Comparison of ENCODE assay signal across 31 mouse cellular contexts in the genomic region with DNA sequence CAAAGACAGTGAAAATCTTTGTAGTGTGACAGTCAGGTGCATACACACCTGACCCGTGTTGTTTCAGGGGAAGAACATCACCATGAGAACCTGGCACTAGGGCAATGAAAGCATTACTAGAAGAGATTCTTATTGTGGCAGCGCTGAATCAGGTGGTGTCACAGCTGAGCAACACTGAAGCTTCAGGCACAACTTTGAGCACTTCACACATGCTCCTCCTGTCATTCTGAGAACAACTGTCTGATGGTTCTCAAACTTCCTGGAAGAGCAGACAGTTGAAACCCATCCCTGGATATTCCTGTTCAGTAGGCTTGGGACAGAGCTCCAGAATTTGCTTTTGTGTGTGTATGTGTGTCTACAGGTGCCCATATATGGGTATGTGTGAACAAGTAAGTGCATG.
"Had no signal": no experiment of that assay in that cellular context is flagged by ENCODE, and none has a peak within 500 bp of the region (broad histone marks: within the 10 kb centered on the region; RNA-seq: fewer than 3 reads in every experiment).

No protein-coding gene starts in this region.

- H3K36me3 ChIP-seq: limb, embryonic 10.5 days; limb, embryonic 12.5 days; limb, embryonic 13.5 days; limb, embryonic 15.5 days; liver, embryonic 12.5 days; liver, embryonic 13.5 days; liver, embryonic 15.5 days; lung, embryonic 15.5 days; midbrain, embryonic 10.5 days; midbrain, embryonic 12.5 days; midbrain, embryonic 13.5 days; midbrain, embryonic 15.5 days; neural tube, embryonic 12.5 days; neural tube, embryonic 13.5 days had no signal

- DNase-seq: left cerebral cortex, postnatal 4 days; liver, embryonic 13.5 days; liver, postnatal 0 days; lung, adult 18-20 months; lung, adult 2 months; lung, embryonic 14.5 days; lung, postnatal 10 days; lung, postnatal 14 days; lung, postnatal 36 days; lung, postnatal 4 days; midbrain, embryonic 14.5 days had no signal

- H3K4me1 ChIP-seq: limb, embryonic 10.5 days; limb, embryonic 12.5 days; limb, embryonic 13.5 days; limb, embryonic 15.5 days; liver, embryonic 15.5 days; lung, embryonic 15.5 days; megakaryocyte, embryonic 14.5 days; midbrain, embryonic 10.5 days; midbrain, embryonic 12.5 days; midbrain, embryonic 13.5 days; midbrain, embryonic 15.5 days; neural tube, embryonic 12.5 days; neural tube, embryonic 13.5 days had no signal

- ATAC-seq: liver, embryonic 12.5 days; liver, postnatal 0 days; lung, postnatal 0 days; midbrain, embryonic 13.5 days; midbrain, embryonic 15.5 days; midbrain, embryonic 16.5 days had no signal

- H3K27ac ChIP-seq: limb, embryonic 10.5 days; limb, embryonic 12.5 days; limb, embryonic 13.5 days; limb, embryonic 15.5 days; liver, embryonic 12.5 days; liver, embryonic 13.5 days; liver, embryonic 14.5 days; liver, embryonic 15.5 days; lung, embryonic 15.5 days; macrophage; midbrain, embryonic 10.5 days; midbrain, embryonic 12.5 days; midbrain, embryonic 13.5 days; midbrain, embryonic 15.5 days; neural tube, embryonic 12.5 days; neural tube, embryonic 13.5 days had no signal

- H3K9me3 ChIP-seq: limb, embryonic 10.5 days; limb, embryonic 12.5 days; limb, embryonic 13.5 days; limb, embryonic 15.5 days; liver, embryonic 12.5 days; liver, embryonic 13.5 days; liver, embryonic 15.5 days; lung, embryonic 15.5 days; megakaryocyte, embryonic 14.5 days; midbrain, embryonic 10.5 days; midbrain, embryonic 12.5 days; midbrain, embryonic 13.5 days; midbrain, embryonic 15.5 days; neural tube, embryonic 12.5 days; neural tube, embryonic 13.5 days had no signal

- H3K4me3 ChIP-seq: limb, embryonic 10.5 days; limb, embryonic 12.5 days; limb, embryonic 13.5 days; limb, embryonic 15.5 days; liver, embryonic 12.5 days; liver, embryonic 13.5 days; liver, embryonic 15.5 days; lung, embryonic 15.5 days; megakaryocyte, embryonic 14.5 days; midbrain, embryonic 10.5 days; midbrain, embryonic 12.5 days; midbrain, embryonic 13.5 days; midbrain, embryonic 15.5 days; neural tube, embryonic 12.5 days; neural tube, embryonic 13.5 days had no signal

- H3K27me3 ChIP-seq: limb, embryonic 12.5 days; limb, embryonic 13.5 days; limb, embryonic 15.5 days; liver, embryonic 12.5 days; liver, embryonic 13.5 days; liver, embryonic 15.5 days; lung, embryonic 15.5 days; midbrain, embryonic 12.5 days; midbrain, embryonic 13.5 days; midbrain, embryonic 15.5 days; neural tube, embryonic 12.5 days; neural tube, embryonic 13.5 days had no signal

- H3K4me2 ChIP-seq: limb, embryonic 12.5 days; limb, embryonic 13.5 days; limb, embryonic 15.5 days; liver, embryonic 11.5 days; liver, embryonic 12.5 days; liver, embryonic 13.5 days; liver, embryonic 15.5 days; lung, embryonic 14.5 days; lung, embryonic 15.5 days; midbrain, embryonic 11.5 days; midbrain, embryonic 12.5 days; midbrain, embryonic 13.5 days; midbrain, embryonic 15.5 days; neural tube, embryonic 12.5 days; neural tube, embryonic 13.5 days had no signal
